Mouse (Mus musculus): ENCODE data around the gene Gp9.
A peak's percentile ranks its signal among the peaks of the same experiment; 100 is the strongest.

Gp9 gene

DNA sequence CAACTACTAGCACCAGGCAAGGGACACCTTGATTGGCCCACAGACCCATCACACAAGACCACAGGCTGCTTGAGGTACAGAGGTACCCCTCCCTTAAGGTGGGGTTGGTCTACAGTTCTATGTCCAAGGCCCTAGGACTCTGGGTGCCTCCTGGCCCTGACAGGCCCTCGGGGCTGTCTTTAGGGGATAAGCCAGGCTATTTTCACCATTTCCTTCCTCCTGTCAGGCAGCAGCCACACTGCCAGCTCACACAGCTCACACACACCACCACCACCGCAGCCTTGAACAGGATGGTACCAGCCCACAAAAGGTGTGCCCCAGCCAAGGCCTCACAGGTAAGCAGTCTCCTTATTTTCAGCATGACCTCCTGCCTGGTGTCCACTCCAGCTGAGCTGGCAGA lies at the start of gene Gp9:
Gene Gp9, plus strand, starts transcription at position 231 of the 400 bp plus-strand sequence.
- DNase-seq (ENCODE audit: low read depth, low spot score), result no peak

GRCm38 (mm10) chr6:87728102-87728501 lies 49.8 kb upstream of the Gp9 start:
- DNase-seq (ENCODE audit: low read depth, low spot score), result no peak

GRCm38 (mm10) chr6:87730141-87730540 lies 47.7 kb upstream of the Gp9 start:
- DNase-seq (ENCODE audit: low read depth, low spot score), result no peak

GRCm38 (mm10) chr6:87730591-87731462 lies 47.0 kb upstream of the Gp9 start, which contains the start of gene Efcc1:
Gene Efcc1, plus strand, starts transcription at chr6:87730869.
- DNase-seq (ENCODE audit: low read depth, low spot score), result peak; percentile 81

DNA sequence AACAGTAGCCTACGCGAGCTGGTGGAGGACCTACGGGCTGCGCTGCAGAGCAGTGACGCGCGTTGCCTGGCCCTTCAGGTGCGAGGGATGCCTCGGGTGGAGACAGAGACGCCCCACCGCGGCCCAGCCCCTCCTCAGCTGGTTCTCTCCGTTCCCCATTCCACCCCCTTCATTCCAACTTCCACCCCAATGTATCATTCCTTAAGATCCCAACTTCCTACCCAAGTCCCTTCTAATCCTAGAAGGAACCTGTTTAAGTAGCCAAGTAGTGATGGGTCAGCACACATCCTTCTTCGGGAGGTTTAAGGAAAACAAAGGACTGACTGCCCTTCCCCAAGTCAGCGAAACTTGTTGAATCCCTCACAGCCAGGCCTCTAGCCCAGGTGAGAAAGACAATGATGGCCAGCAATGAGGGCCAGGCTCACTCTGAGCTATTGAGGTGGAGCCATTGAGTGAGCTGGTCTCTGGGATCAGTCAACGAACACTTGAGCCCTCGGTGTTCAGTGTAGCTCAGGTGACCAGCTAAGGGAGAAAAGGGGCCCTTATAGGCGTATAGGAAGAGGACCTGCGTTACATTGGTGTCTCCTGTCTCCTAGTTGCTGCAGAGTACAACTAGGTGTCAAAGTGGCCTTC lies 46.3 kb upstream of the Gp9 start:
- DNase-seq (ENCODE audit: low read depth, low spot score), result peak; percentile 33

DNA sequence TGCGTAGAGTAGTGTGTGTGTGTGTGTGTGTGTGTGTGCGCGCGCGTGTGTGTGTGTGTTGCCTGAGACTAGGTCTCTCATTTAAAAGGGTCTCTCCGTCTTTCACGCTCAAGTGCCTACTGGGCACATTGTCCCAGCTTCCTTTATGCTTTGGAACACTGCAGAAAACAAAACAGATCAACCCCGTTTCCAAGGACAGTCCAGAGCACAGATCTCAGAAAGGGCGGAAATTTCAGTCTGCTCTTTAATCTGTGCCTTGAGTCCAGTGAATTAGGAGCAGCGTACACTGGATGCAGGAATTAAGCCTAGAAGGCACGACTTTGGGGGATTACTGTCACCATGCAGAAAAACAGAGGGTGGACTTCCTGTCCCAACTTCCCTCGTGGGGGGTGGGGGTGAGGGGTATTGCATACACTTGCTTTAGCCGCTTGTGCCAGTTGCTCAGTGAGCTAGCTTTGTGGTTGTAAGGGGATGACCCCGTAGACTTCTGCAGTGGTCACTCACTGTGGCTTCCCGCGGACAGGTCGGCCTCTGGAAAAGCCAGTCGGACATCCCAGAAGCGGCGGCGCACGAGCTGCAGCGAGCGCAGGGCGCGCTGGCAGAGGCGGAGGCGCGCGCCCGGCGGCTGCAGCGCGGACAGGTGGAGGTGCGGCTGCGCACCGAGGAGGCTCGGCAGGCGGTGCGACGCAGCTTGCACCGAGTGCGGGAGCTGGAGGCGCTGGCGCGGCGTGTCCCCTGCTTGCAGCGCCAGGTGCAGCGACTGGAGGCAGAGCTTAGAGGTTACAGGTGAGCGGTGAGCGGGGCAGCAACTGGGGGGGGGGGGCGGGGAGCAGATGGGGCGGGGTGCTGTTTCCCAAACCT lies 45.5 kb upstream of the Gp9 start:
- DNase-seq (ENCODE audit: low read depth, low spot score), result peak; percentile 59

GRCm38 (mm10) chr6:87733131-87733930 lies 44.5 kb upstream of the Gp9 start:
- peak; percentile 17 for DNase-seq (ENCODE audit: low read depth, low spot score)

- DNase-seq (ENCODE audit: low read depth, low spot score), result no peak
Measured at GRCm38 (mm10) chr6:87734136-87734535, 43.7 kb upstream of the Gp9 start.

GRCm38 (mm10) chr6:87736923-87737322 lies 40.9 kb upstream of the Gp9 start:
- DNase-seq (ENCODE audit: low read depth, low spot score), result no peak

- no peak for DNase-seq (ENCODE audit: low read depth, low spot score)
Measured at GRCm38 (mm10) chr6:87737921-87738626, 39.8 kb upstream of the Gp9 start.

DNA sequence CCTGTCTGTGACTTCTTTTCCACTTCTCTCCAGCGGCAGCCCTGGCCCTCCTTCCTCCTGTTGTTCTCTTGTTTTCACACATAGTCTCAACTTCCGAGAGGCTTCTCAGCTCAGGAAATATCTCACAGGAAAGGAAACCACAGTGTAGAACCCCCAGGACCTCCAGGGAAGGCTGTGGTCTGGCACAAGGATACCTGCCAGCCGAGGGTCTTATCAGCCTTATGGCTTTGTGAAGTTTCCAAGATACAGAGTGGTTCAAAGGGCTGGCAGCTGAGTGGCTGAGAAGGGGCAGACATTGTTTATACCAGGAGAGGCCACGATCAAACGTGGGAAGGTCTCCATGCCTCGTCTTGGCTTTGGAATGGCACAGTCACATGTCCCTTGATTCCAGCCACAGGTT lies 38.0 kb upstream of the Gp9 start:
- DNase-seq (ENCODE audit: low read depth, low spot score), result no peak

DNA sequence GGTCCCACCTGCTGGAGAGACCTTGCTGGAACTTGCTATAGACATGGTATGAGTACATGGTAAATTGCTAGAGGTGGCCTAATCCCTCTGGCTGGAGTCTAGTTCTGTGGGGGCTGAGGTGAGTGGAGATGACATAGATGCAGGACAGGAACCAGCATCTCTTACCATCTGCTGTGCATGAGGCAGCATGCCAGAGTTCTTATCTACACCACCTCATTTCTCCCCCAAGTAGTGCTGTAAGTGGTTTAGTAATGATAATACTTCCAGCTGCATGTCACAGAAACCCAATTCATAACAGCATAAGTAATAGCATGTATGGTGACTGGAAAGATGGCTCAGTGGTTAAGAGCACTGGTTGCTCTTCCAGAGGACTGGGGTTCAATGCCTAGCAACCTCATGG lies 37.4 kb upstream of the Gp9 start:
- DNase-seq (ENCODE audit: low read depth, low spot score), result no peak

DNA sequence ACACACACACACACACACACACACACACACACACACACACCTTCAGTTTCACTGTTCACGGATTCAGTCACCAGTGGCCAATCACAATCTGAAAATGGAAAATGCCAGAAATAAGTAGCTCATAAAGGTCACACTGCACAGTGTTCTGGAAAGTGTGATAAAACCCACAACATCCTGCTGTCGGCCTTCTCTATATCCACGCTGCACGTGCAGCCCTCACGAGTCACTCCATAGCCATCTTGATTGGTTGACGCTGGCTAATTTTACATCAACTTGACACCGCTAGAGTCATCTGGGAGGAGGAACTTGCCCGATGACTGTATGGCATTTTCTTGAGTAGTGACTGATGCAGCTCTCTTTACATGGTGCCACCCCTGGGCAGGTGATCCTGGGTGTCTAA lies 35.9 kb upstream of the Gp9 start:
- no peak for DNase-seq (ENCODE audit: low read depth, low spot score)

DNA sequence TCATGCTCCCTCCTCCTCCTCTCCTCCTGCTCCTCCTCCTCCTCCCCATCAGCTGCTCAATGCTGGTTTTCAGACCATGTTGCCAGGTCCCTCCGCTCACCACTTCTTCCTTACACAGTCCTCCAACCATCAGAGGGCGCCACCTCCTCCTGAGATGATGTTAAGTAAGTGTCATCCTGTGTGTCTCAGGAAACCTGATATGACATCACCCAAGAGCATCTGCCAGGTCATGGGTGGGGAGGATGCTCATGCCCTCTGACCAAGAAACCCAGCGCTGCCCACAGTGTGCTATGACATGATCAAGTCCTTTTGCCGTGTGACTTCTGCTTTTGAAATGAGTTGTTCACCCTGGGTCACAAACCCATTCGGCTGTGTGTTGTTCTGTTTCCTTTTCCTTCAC lies 35.1 kb upstream of the Gp9 start:
- DNase-seq (ENCODE audit: low read depth, low spot score), result peak; percentile 81

DNA sequence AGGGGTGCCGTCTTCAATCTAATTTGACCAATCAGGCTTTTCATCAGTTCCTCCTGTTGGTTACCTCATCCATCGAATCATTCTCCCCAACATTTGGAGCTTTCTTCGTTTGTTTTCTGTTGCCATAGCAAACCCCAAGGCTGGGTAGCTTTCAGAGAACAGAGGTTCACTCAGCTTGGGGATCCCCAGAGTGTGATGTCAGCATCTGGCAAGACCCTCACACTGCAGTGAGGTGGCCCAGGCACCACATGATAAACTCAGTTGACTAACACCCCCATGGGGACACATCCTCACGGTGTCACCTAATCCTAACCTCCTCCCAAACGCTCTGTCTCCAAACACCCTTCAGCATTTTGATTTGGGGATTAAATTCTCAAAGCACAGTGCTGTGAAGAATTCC lies 34.6 kb upstream of the Gp9 start:
- no peak for DNase-seq (ENCODE audit: low read depth, low spot score)

- DNase-seq (ENCODE audit: low read depth, low spot score), result no peak
Measured at GRCm38 (mm10) chr6:87744632-87745031, 33.2 kb upstream of the Gp9 start.

DNA sequence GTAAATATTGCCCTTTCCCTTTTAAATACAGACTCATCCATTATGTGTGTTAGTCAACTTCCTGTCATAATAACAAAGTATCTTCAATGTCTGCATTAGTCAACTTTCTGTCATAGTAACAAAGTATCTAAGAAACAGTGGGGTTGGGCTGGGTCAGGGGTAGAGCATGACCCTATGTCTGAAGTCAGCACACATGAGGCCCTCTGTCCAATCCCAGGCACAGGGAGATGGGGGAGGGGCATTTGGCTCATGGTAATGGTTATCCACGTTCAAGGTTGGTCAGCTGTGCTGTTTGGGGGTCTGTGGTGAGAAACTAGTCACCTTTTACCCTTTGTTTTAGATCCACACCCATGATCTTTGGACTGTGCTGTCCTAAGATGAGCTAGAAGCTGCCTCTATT lies 32.6 kb upstream of the Gp9 start:
- no peak for DNase-seq (ENCODE audit: low read depth, low spot score)

GRCm38 (mm10) chr6:87746059-87746458 lies 31.8 kb upstream of the Gp9 start:
- DNase-seq (ENCODE audit: low read depth, low spot score), result no peak

DNA sequence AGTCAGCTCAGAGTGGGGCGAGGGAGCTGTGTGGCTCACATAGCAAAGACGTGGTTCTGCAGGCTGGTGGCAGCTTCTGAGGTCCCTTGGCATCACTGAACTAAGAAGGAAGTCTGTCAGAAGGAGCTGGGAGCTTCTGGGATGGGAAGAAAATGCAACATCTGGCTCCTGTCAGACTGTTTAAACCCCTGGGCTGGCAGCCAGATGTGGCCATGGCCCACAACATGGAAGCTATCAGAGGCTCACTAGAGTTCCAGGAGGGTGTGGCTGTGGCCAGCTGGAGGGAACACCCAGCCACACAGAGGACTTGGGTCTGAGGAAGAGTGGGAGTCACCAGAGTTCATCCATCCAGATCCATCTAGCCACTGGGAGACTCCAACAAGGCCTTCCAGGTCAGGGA lies 31.0 kb upstream of the Gp9 start:
- no peak for DNase-seq (ENCODE audit: low read depth, low spot score)

- DNase-seq (ENCODE audit: low read depth, low spot score), result no peak
Measured at GRCm38 (mm10) chr6:87748078-87748477, 29.8 kb upstream of the Gp9 start.

DNA sequence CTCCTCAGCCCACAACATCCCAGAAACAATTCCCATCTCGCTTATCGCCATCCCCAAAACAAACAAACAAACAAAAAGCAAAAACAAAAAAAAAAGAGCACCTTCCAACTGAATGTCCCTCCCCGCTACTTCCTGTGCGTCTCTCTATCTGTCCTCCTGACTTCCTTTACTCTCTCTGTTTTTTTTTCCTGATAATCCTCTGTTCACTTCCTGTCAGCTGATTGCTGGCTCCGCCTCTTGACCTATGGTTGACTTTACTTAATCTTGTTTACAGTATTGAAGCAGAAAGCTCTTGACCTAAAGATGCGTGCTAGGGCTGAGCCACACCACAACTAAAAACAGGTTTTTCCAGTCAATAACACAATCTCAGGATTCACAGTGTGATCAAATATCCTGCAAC lies 29.3 kb upstream of the Gp9 start:
- peak; percentile 55 for DNase-seq (ENCODE audit: low read depth, low spot score)
